Mouse (Mus musculus): ENCODE measurements around the gene Zfp36l1. TPM values are rescaled to one million over a fixed set of nuclear protein-coding genes. Genes with fewer than 3 reads are reported as not detected.
A peak's percentile ranks its signal among the peaks of the same experiment; 100 is the strongest.

The Zfp36l1 gene
- total and polyA plus RNA-seq, 2 experiments from 2014 or later = 47.4 to 48.5 TPM

DNA sequence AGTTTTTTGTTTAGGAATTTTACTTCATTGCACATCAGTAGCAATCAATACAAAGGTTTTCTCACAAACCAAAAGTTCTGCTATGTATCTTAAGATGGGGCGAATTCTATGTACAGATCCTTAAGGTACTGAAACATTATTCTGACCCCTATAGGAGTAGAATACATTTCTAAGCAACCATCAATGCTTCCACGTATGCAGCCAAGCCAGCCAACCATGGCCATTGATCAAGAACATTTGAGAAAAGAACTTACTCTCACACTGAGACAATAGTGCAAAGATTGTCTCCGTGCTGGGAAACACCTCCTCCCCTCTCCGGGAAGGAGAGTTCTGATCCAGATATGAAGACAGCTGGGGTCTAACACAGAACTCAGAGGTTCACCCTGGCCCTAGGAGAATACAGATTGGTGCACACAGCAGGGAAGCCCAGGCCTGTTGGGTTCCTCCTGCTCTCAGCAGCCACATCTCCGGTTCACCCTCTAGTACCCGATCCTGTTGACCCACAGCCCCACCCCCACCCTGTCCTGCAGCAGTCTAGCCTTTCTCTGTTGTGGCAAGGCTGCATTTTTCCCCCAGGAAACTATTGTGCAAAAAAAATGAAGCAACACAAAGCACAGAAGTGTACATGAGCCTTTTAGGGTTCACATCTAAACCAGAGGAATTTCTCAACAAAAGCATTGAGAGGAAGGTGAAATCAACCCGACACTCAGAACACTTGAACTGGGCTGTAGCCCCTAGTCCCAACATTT, 49.2 kb downstream of the Zfp36l1 start:
- ATAC-seq (ENCODE audit: low FRiP score) = no peak

DNA sequence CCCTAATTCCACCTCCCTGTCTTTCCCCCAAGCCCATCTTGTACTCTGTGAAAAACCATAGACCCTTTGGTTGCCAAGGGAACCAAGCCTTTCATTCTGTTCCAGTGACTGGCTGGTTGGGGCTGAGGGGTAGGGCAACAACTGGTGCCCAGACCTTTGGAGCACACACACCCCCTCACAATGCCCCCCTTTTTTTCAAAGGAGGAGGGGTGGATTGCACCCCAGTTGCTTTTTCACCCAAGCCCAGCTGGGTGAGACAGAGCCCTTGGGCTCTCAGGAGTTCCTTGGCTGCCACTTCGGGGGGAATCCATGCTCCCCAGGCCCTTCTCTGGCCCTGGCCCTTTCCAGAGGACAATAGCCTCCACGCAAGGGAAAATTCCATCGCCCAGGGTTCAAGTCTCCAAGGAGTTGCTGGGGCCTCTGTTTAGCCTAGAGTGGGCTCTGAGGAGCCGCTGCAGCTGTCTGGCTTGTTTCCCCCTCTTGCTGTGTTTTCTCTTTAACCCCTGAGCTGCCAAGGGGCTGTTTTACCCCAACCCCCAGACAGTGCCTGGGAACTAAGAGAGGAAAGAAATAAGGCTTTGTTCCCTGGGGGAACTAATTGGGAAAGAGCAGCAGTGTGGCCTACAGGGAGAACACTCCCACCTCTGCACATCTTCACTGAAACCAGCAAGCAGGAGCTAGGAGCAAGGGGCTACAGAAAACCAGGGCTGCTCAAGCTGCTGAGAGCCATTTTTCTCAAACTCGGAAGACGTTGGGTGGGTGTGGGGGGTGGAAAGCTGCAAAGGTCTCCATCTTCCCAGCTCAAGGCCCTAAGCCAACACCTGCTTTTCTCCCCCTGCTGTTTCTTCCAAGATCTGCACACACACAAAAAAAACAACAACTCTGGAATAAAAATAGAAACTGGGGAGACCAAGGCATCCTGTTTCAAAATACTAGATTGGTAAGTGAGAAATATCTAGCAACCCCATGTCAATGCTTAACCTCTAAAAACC, 50.1 kb downstream of the Zfp36l1 start:
- under 1% methylated on average over 6 of the region's 6 CpGs for WGBS
- TF ChIP-seq CTCF (IDR thresholded peaks at IDR 0.05) = peak; percentile 62
- no peaks in the 10 kb centered on the region for H3K9me3 ChIP-seq (ENCODE audit: low read length)
- ATAC-seq (ENCODE audit: low FRiP score) (peak; percentile 91), DNase-seq (ENCODE audit: low spot score) (peak; percentile 94)
- H3K4me1 ChIP-seq (ENCODE audit: insufficient read depth, low read length) = peaks cover 27% of the 10 kb centered on the region
- no peak overlapping the region for H3K4me2 ChIP-seq (ENCODE audit: low read depth, low read length, poor library complexity, severe bottlenecking)
- H3K9ac ChIP-seq (replicated peaks; ENCODE audit: low read length, poor library complexity, severe bottlenecking) = no peak overlapping the region
- H3K27me3 ChIP-seq (ENCODE audit: insufficient read depth, low read length) = no peaks in the 10 kb centered on the region
- no peak overlapping the region for H3K4me3 ChIP-seq (ENCODE audit: low read depth, low read length)
- no peaks in the 10 kb centered on the region for H3K36me3 ChIP-seq (ENCODE audit: insufficient read depth, low read length)
- H3K27ac ChIP-seq (ENCODE audit: low read depth, low read length) = peak overlapping the region; percentile 74

More for the DNA sequence above, 49.2 kb downstream of the Zfp36l1 start:
- Histone ChIP-seq H3K9me3 (ENCODE audit: low read length) (no peaks in the 10 kb centered on the region), H3K36me3 (ENCODE audit: insufficient read depth, low read length) (no peaks in the 10 kb centered on the region), H3K4me3 (ENCODE audit: low read depth, low read length) (no peak overlapping the region), H3K4me1 (ENCODE audit: insufficient read depth, low read length) (peaks cover 27% of the 10 kb centered on the region), H3K4me2 (ENCODE audit: low read depth, low read length, poor library complexity, severe bottlenecking) (no peak overlapping the region), H3K9ac (replicated peaks; ENCODE audit: low read length, poor library complexity, severe bottlenecking) (no peak overlapping the region), H3K27ac (ENCODE audit: low read depth, low read length) (peak overlapping the region; percentile 74), H3K27me3 (ENCODE audit: insufficient read depth, low read length) (no peaks in the 10 kb centered on the region)
- no peak for DNase-seq (ENCODE audit: low spot score)
- no peak for TF ChIP-seq CTCF (IDR thresholded peaks at IDR 0.05)
- 25% methylated on average over 7 of the region's 7 CpGs for WGBS

DNA sequence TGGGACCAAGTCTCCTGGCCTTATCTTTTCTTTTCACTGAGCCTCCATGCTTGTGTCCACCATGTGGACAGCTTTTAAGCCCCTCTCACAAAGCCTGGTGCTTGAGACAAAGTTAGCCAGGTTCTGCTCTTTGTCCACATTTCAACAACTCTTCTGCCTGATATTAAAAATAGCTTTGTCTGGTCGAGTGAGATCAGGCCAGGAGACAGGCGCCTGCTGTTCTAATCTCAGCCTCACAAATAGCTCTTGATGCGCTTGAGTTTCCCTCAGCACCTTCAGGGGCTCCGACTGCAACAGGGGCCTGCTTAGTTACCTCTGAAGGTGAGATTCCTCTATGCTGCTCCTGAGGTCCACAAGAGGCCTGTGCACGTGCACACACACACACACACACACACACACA, 51.0 kb downstream of the Zfp36l1 start:
- H3K27me3 ChIP-seq (ENCODE audit: insufficient read depth, low read length) = no peaks in the 10 kb centered on the region
- no peak for TF ChIP-seq CTCF (IDR thresholded peaks at IDR 0.05)
- H3K4me1 ChIP-seq (ENCODE audit: insufficient read depth, low read length) = peaks cover 27% of the 10 kb centered on the region
- ATAC-seq (ENCODE audit: low FRiP score) (0 out of 2 replicates have a peak, but pooled peaks have one; percentile 3), DNase-seq (ENCODE audit: low spot score) (peak; percentile 16)
- WGBS = 8% methylated on average over 5 of the region's 5 CpGs
- no peak overlapping the region for H3K9ac ChIP-seq (replicated peaks; ENCODE audit: low read length, poor library complexity, severe bottlenecking)
- peak overlapping the region; percentile 74 for H3K27ac ChIP-seq (ENCODE audit: low read depth, low read length)
- H3K9me3 ChIP-seq (ENCODE audit: low read length) = no peaks in the 10 kb centered on the region
- no peaks in the 10 kb centered on the region for H3K36me3 ChIP-seq (ENCODE audit: insufficient read depth, low read length)
- no peak overlapping the region for H3K4me3 ChIP-seq (ENCODE audit: low read depth, low read length)
- H3K4me2 ChIP-seq (ENCODE audit: low read depth, low read length, poor library complexity, severe bottlenecking) = no peak overlapping the region

DNA sequence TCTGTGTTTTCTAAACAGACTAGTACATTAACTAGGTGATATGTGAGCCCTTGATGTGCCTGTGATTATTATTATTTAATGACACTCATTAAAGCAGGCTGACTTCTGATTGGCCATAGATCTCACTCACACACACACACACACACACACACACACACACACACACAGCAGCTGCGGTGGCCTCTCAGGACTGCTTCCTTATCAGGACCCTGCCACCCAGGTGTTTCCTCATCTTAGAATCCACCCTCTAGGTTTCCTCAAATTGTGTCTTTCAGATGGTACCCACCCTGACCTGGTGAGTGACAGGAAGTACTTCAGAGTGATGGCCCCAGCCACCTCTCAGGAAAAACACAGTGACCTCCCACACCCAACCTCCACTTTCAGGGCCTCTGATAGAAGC, 52.0 kb downstream of the Zfp36l1 start:
- no peak for TF ChIP-seq CTCF (IDR thresholded peaks at IDR 0.05)
- H3K4me3 ChIP-seq (ENCODE audit: low read depth, low read length) = no peak overlapping the region
- no peak overlapping the region for H3K4me2 ChIP-seq (ENCODE audit: low read depth, low read length, poor library complexity, severe bottlenecking)
- H3K36me3 ChIP-seq (ENCODE audit: insufficient read depth, low read length) = no peaks in the 10 kb centered on the region
- DNase-seq (ENCODE audit: low spot score) = no peak
- WGBS = 39% methylated on average over 1 of the region's 1 CpGs
- H3K9ac ChIP-seq (replicated peaks; ENCODE audit: low read length, poor library complexity, severe bottlenecking) = no peak overlapping the region
- no peaks in the 10 kb centered on the region for H3K9me3 ChIP-seq (ENCODE audit: low read length)
- H3K4me1 ChIP-seq (ENCODE audit: insufficient read depth, low read length) = peaks cover 27% of the 10 kb centered on the region
- no peaks in the 10 kb centered on the region for H3K27me3 ChIP-seq (ENCODE audit: insufficient read depth, low read length)
- ATAC-seq (ENCODE audit: low FRiP score) = no peak
- H3K27ac ChIP-seq (ENCODE audit: low read depth, low read length) = no peak overlapping the region

DNA sequence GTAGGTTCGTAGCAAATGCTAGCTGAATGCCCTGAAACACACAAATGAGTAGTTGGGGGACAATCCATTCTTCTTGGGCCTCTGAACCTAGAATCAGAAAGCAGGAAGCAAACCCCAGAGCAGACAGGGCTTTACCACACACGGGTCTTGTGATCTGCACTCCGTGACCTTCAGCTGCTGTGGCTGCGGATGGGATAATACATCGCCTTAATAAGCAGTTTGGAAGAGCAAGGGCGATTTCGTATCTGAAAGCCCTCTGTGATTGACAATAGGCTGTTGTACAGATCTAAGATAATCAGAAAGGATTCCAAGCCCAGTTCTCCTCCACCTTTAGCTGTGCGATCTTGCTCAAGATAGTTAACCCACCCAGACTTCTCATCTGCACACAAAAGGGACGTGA, 52.5 kb downstream of the Zfp36l1 start:
- H3K27ac ChIP-seq (ENCODE audit: low read depth, low read length) = no peak overlapping the region
- 29% methylated on average over 9 of the region's 9 CpGs for WGBS
- DNase-seq (ENCODE audit: low spot score) = no peak
- H3K4me3 ChIP-seq (ENCODE audit: low read depth, low read length) = no peak overlapping the region
- TF ChIP-seq CTCF (IDR thresholded peaks at IDR 0.05) = no peak
- no peaks in the 10 kb centered on the region for H3K27me3 ChIP-seq (ENCODE audit: insufficient read depth, low read length)
- peaks cover 27% of the 10 kb centered on the region for H3K4me1 ChIP-seq (ENCODE audit: insufficient read depth, low read length)
- no peaks in the 10 kb centered on the region for H3K9me3 ChIP-seq (ENCODE audit: low read length)
- no peak for ATAC-seq (ENCODE audit: low FRiP score)
- H3K36me3 ChIP-seq (ENCODE audit: insufficient read depth, low read length) = no peaks in the 10 kb centered on the region
- no peak overlapping the region for H3K9ac ChIP-seq (replicated peaks; ENCODE audit: low read length, poor library complexity, severe bottlenecking)
- no peak overlapping the region for H3K4me2 ChIP-seq (ENCODE audit: low read depth, low read length, poor library complexity, severe bottlenecking)
